Mouse (Mus musculus) lung, embryonic 16.5 days (tissue): ENCODE results near the gene Gm12258. TPM values are rescaled to one million over a fixed set of nuclear protein-coding genes. Genes with fewer than 3 reads are reported as not detected.
A peak's percentile ranks its signal among the peaks of the same experiment; 100 is the strongest.

Experiments
- ATAC-seq: fragments of 200-750 bp; cut with Nextera tagmentation; 2 replicates; pipeline ENCODE4 v1.8.0; 2017; ENCODE audit warnings: low read depth, mild to moderate bottlenecking, moderate library complexity
- H3K27ac ChIP-seq: fragments of 300-500 bp; sonication (generic); 2 replicates; pipeline ENCODE4 v1.5.1; 2014; ENCODE audit warnings: mild to moderate bottlenecking, control low read depth, low read length
- H3K27me3 ChIP-seq: fragments of 300-500 bp; sonication (generic); 2 replicates; pipeline ENCODE4 v1.6.1; 2014; ENCODE audit warnings: low read depth, low read length, mixed read lengths; ENCODE audit not compliant: control insufficient read depth, insufficient read depth
- H3K36me3 ChIP-seq: fragments of 300-500 bp; sonication (generic); 2 replicates; pipeline ENCODE4 v1.6.1; 2014; ENCODE audit warnings: low read length; ENCODE audit not compliant: control insufficient read depth, insufficient read depth
- H3K4me1 ChIP-seq: fragments of 300-500 bp; sonication (generic); replicated peaks from 2 replicates; pipeline ENCODE4 v1.6.1; 2014; ENCODE audit warnings: low read length, mixed read lengths; ENCODE audit not compliant: control insufficient read depth, insufficient read depth
- H3K4me2 ChIP-seq: fragments of 300-500 bp; sonication (generic); 2 replicates; pipeline ENCODE4 v1.6.1; 2014; ENCODE audit warnings: low read depth, low read length, control low read depth
- H3K4me3 ChIP-seq: fragments of 300-500 bp; sonication (generic); 2 replicates; pipeline ENCODE4 v1.5.1; 2014; ENCODE audit warnings: mild to moderate bottlenecking, low read length, control low read depth
- H3K9ac ChIP-seq: fragments of 300-500 bp; sonication (generic); 2 replicates; pipeline ENCODE4 v1.6.1; 2014; ENCODE audit warnings: low read length, control low read depth
- H3K9me3 ChIP-seq: fragments of 300-500 bp; sonication (generic); 2 replicates; pipeline ENCODE4 v1.6.1; 2016; ENCODE audit warnings: low read length; ENCODE audit not compliant: control insufficient read depth
- WGBS: fragments of 180-500 bp; shearing (Covaris S2); extraction: QIAGEN DNeasy Blood & Tissue Kit; methylation state at CpG from one replicate; pipeline ENCODE4 v1.1.7; 2014; 5-methylcytosine and 5-hydroxymethylcytosine counted together
- polyA plus RNA-seq: library from polyadenylated mRNA; unstranded; fragments of >200 nt; fragmentation: Nextera tagmentation; extraction: Ambion mirVana; gene quantifications from 2 replicates; pipeline ENCODE4 v1.2.1, GENCODE M21; 2015

The Gm12258 gene
- polyA plus RNA-seq, 1 experiment from 2014 or later = 8.0 TPM

DNA sequence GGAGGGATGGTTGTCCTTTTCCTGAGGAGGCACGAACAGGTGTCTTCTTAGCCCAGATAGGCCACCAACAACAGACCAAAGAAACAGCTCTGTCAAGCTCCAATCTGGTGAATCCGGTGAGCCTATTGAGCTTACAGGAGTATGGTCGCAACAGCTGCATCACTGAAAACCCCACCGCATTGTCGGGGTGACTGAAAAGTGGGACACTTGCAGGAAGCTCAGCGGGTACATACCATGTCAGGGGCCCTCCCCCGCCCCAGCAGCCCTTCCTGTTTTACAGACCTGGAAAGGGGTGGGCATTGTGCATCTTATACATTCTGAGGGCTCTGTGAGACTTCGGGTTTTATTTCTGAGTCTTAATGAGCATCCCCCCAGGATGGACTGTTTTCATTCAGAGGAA, 36.8 kb downstream of the Gm12258 start:
- 85% methylated on average over 8 of the region's 8 CpGs for whole genome bisulfite sequencing
- Histone ChIP-seq H3K4me3 (no peak overlapping the region), H3K36me3 (peaks cover 18% of the 10 kb centered on the region)

DNA sequence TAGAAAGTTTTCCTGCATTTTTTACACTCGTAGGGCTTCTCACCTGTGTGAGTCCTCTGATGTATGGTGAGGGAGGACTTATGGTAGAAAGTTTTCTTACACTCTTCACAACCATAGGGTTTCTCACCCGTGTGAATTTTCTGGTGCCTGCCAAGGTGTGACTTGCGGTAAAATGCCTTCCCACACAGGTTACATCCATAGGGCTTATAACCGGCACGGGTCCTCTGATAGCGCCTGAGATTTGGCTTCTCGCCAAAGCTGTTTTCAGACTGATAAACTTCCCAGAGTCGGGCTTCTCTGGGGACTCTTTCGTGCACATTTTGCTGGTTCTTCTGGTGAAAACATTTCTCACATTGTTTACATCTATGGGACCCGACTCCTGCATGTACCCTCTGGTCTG, 43.6 kb downstream of the Gm12258 start:
- no peaks in the 10 kb centered on the region for H3K9me3 ChIP-seq

More for the DNA sequence above, 36.8 kb downstream of the Gm12258 start:
- ATAC-seq = no peak
- no peaks in the 10 kb centered on the region for H3K9me3 ChIP-seq
- H3K27ac ChIP-seq = no peak overlapping the region
- H3K9ac ChIP-seq = no peak overlapping the region
- H3K27me3 ChIP-seq = no peaks in the 10 kb centered on the region
- no peaks in the 10 kb centered on the region for H3K4me1 ChIP-seq
- no peak overlapping the region for H3K4me2 ChIP-seq

DNA sequence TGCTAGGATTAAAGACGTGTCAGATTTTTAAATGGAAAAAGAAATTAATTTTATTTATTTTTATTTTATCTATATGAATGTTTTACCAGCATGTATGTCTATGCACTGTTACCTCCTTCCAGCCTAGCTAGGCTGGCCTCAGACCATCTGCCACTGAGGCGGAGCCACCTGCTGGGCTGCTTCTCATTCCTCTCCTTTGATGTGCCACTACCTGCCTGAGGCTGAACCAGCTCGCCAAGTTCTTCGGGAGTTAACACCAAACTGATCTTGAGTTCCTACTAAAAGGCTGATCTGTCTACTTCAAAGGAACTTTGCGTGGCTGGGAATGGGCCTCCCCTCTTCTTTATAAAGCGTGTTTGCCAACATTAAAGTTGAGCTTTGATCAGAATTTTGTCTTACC, 47.5 kb downstream of the Gm12258 start:
- peaks cover 36% of the 10 kb centered on the region for H3K36me3 ChIP-seq
- H3K4me3 ChIP-seq = no peak overlapping the region
- no peaks in the 10 kb centered on the region for H3K9me3 ChIP-seq
- no peak overlapping the region for H3K4me2 ChIP-seq
- WGBS = 59% methylated on average over 6 of the region's 6 CpGs
- H3K27me3 ChIP-seq = no peaks in the 10 kb centered on the region
- H3K4me1 ChIP-seq = no peaks in the 10 kb centered on the region
- ATAC-seq = no peak
- no peak overlapping the region for H3K9ac ChIP-seq
- no peak overlapping the region for H3K27ac ChIP-seq

More for the DNA sequence above, 43.6 kb downstream of the Gm12258 start:
- H3K9ac ChIP-seq = no peak overlapping the region
- H3K27me3 ChIP-seq = no peaks in the 10 kb centered on the region
- peaks cover 33% of the 10 kb centered on the region for H3K36me3 ChIP-seq
- H3K4me3 ChIP-seq = no peak overlapping the region
- 78% methylated on average over 10 of the region's 10 CpGs for WGBS
- H3K27ac ChIP-seq = no peak overlapping the region
- H3K4me1 ChIP-seq = no peaks in the 10 kb centered on the region
- no peak for ATAC-seq
- no peak overlapping the region for H3K4me2 ChIP-seq

DNA sequence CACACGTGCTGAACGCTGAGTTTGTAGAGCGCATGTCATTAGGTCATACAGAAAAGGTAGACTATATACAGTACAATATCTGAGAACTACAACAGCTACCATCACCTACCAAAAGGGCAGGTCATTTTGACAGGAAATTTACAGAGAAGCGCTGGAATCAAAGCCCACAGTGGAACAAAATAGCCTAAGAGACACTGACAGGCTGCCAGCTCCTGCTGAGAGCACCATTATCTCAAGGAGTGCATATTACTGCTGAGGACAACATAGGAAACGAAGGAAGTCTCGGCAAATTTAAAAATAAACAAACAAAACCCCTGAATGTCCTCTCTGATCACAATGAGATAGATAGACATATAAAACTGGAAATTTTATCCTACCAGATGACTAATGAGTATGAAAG, 50.5 kb downstream of the Gm12258 start:
- no peak for ATAC-seq
- no peak overlapping the region for H3K4me2 ChIP-seq
- no peaks in the 10 kb centered on the region for H3K27me3 ChIP-seq
- 63% methylated on average over 6 of the region's 6 CpGs for WGBS
- H3K27ac ChIP-seq = no peak overlapping the region
- peaks cover 18% of the 10 kb centered on the region; the same call in 1 of the 2 replicates for H3K36me3 ChIP-seq
- H3K9ac ChIP-seq = no peak overlapping the region
- H3K9me3 ChIP-seq = no peaks in the 10 kb centered on the region
- H3K4me3 ChIP-seq = no peak overlapping the region
- peaks cover under 1% of the 10 kb centered on the region for H3K4me1 ChIP-seq

DNA sequence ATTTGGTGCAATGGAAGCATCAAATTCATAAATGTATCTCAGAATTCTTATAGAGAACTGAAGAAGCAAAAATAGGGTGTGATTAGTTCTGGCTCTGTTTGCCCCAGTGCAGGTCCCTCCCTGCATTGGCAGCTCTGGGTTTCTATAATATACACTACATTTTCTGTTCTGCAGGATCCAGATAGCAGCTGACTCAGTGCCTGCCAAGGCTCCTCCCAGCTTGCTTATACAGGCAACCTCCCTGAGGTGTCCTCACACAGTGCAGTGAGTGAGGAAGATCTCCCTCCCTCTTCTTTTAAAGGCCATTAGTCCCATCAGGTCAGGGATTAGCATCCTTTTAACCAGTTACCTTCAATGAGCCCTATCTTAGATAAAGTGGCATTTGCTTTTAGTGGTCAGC, 54.1 kb downstream of the Gm12258 start:
- H3K27me3 ChIP-seq = no peaks in the 10 kb centered on the region
- no peak overlapping the region for H3K27ac ChIP-seq
- H3K4me3 ChIP-seq = no peak overlapping the region
- ATAC-seq = no peak
- H3K4me1 ChIP-seq = peaks cover 11% of the 10 kb centered on the region
- no peaks in the 10 kb centered on the region for H3K9me3 ChIP-seq
- no peak overlapping the region for H3K4me2 ChIP-seq
- H3K36me3 ChIP-seq = peaks cover 11% of the 10 kb centered on the region; the same call in 1 of the 2 replicates
- no peak overlapping the region for H3K9ac ChIP-seq

DNA sequence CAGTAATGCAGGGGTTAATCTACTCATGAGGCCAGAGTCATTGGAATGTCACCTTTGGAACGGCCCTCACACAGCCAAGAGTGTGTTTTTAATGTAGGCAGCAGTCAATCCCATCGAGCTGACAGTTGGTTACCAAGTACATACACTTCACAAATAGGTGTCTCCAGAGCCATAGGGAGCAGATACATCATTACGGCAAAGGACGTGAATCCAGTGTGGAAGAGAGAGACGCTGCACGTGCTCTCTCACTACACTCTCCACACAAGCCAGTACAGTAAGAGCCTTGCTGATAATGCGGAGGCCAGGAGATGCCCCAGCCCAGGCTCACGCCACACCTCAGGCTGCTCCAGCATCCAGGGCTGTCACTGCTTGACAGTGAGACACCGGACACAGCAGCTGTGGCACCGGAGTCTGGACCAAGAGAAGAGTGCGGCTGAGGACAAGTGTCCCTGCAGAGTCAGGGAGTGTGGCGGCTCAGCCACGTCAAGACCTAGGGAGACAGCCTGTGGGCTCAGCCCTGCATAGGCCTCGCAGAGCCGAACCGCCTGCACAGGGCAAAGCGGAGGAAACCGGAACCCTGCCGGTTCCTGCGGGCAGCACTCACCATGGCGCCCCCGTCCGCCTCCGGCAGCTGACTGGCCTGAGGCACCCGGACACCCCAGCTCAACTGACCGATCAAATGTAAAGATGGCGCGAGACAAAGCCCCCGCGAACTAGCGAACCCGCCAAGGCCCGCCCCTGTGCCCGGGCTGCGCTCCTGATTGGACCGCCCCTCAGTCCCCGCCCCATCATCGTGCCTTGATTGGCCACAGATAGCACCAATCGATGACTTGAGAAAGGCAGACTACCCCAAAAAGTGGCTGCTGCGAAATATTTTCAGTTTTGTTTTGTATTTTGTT, 56.8 kb downstream of the Gm12258 start, which contains the start of gene Zfp39:
Zfp39 (minus strand) TSS at position 715 of the 899 bp plus-strand sequence.
- WGBS = 1% methylated on average over 40 of the region's 40 CpGs
- Histone ChIP-seq H3K4me2 (peak within 1 kb of the TSS; percentile 87), H3K9me3 (no peaks in the 10 kb centered on the region), H3K9ac (peak within 1 kb of the TSS; percentile 90), H3K4me1 (peaks cover 11% of the 10 kb centered on the region), H3K36me3 (peaks cover 8% of the 10 kb centered on the region; the same call in 1 of the 2 replicates), H3K27ac (peak within 1 kb of the TSS; percentile 73), H3K4me3 (peak within 1 kb of the TSS; percentile 82), H3K27me3 (no peaks in the 10 kb centered on the region)
- peak; percentile 99 for ATAC-seq

DNA sequence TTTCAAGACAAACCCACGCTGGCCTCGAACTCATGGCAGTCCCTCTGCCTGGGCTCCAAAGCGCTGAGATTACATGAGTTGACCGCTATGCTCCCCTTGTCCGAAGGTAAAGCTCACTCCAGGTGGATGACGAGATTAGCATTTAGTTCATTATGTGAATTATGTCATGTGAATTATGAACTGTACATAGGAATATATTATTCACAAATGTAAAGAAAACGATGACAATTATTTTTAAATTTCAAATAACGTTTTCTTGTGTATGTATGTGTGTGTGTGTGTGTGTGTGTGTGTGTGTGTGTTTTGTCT, 57.4 kb downstream of the Gm12258 start:
- H3K4me1 ChIP-seq = peaks cover 11% of the 10 kb centered on the region
- peak; percentile 10; the same call in 1 of the 2 replicates for ATAC-seq
- H3K27me3 ChIP-seq = no peaks in the 10 kb centered on the region
- peaks cover 7% of the 10 kb centered on the region; the same call in 1 of the 2 replicates for H3K36me3 ChIP-seq
- H3K9ac ChIP-seq = peak overlapping the region; percentile 90
- no peaks in the 10 kb centered on the region for H3K9me3 ChIP-seq
- WGBS = under 1% methylated on average over 8 of the region's 8 CpGs
- H3K27ac ChIP-seq = peak overlapping the region; percentile 63; the same call in 1 of the 2 replicates
- H3K4me2 ChIP-seq = peak overlapping the region; percentile 56
- peak overlapping the region; percentile 82 for H3K4me3 ChIP-seq

DNA sequence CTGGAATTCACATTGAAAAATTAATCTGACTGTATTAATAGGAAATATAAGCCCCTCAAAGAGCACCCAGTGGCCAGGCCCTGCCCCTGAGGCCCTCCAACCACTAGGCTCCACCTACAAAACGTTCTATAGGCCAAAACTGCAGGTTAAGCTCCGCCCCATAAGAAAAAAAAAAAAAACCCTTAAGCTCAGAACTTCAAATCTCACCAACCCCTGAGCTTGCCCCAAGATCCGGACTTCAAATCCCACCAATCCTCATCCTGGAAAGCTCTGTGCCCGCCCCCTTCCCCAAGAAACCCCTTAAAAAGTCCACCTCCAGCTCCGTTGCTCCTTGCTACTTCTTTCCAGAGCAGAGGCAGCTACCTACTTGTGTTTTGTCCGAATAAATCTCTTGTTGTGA, 57.9 kb downstream of the Gm12258 start:
- 44% methylated on average over 6 of the region's 6 CpGs for WGBS
- Histone ChIP-seq H3K4me1 (peaks cover 11% of the 10 kb centered on the region), H3K9ac (no peak overlapping the region), H3K27ac (no peak overlapping the region), H3K4me3 (no peak overlapping the region), H3K36me3 (peaks cover 7% of the 10 kb centered on the region; the same call in 1 of the 2 replicates), H3K4me2 (peak overlapping the region; percentile 56; the same call in 1 of the 2 replicates), H3K27me3 (no peaks in the 10 kb centered on the region), H3K9me3 (no peaks in the 10 kb centered on the region)
- ATAC-seq = peak; percentile 18; the same call in 1 of the 2 replicates
